Mouse (Mus musculus): ENCODE measurements around the gene Capzb. TPM values are rescaled to one million over a fixed set of nuclear protein-coding genes. Genes with fewer than 3 reads are reported as not detected.
A peak's percentile ranks its signal among the peaks of the same experiment; 100 is the strongest.

Gene Capzb
- total and polyA plus RNA-seq, 2 experiments from 2014 or later = 108 to 309 TPM

DNA sequence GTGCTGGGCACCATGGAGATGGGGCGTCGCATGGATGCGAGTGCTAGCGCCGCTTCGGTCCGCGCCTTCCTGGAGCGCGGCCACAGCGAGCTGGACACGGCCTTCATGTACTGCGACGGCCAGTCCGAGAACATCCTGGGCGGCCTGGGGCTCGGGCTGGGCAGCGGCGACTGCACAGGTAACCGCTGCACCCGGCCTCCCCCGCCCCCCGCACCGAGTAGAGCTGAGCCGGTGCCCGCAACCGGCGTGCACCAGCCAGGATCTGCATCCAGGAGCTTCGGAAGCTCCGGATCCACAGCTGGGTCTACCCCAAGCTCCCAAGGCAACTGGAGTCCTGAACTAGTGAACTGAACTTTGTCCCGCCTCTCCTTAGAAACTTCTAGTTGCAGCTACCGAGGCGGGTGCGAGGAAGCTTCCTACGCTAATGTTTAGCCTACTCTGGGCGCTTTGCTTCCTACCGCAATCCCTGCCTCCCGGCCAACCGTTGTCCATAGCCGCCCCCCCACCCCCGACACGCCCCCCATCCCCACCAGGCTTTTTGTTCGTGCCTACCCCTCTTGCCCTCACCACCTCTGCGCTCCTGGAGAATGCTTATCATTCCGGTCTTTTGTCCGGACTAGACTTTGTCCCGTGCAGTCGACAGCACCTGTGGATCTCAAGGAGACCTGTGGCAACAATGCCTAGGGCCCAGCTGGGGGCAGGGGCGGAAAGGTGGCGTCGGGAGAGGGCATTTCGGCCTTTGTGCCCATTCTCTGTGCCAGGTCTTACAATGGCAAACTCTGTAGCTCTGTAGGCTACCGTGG lies 118.4 kb downstream of the Capzb start:
- H3K4me1 ChIP-seq (ENCODE audit: insufficient read depth, low read length) = peaks cover 13% of the 10 kb centered on the region; the same call in 1 of the 2 replicates
- H3K4me3 ChIP-seq (ENCODE audit: low read depth, low read length) = peak overlapping the region; percentile 91
- peak overlapping the region; percentile 92 for H3K4me2 ChIP-seq (ENCODE audit: low read depth, low read length, poor library complexity, severe bottlenecking)
- no peaks in the 10 kb centered on the region for H3K9me3 ChIP-seq (ENCODE audit: low read length)
- peak overlapping the region; percentile 80 for H3K9ac ChIP-seq (replicated peaks; ENCODE audit: low read length, poor library complexity, severe bottlenecking)
- H3K27ac ChIP-seq (ENCODE audit: low read depth, low read length) = peak overlapping the region; percentile 67; the same call in 1 of the 2 replicates
- TF ChIP-seq CTCF (IDR thresholded peaks at IDR 0.05) = no peak
- H3K27me3 ChIP-seq (ENCODE audit: insufficient read depth, low read length) = no peaks in the 10 kb centered on the region
- peak; percentile 70 for ATAC-seq (ENCODE audit: low FRiP score)
- no peak for DNase-seq (ENCODE audit: low spot score)
- under 1% methylated on average over 50 of the region's 53 CpGs for WGBS
- H3K36me3 ChIP-seq (ENCODE audit: insufficient read depth, low read length) = peaks cover 17% of the 10 kb centered on the region

DNA sequence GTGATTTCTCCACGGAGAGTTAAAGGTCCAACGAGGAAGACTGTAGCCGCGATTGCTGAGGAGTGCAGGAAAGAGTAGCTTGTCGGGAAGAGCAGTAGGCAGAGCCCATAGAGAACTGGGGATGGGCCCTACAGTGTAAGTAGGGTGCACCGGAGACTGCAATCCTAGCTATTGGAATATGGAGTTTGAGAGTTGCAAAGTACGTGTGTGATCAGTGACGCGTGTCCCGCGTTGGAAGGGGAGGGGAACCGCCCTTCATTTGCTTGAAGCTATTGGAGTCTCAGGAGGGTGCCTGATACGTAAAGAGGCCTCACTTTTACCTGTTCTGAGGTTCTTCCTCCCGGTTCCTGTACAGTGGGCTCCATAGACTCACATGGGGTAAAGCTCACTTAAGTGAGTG lies 119.0 kb downstream of the Capzb start:
- Histone ChIP-seq H3K36me3 (ENCODE audit: insufficient read depth, low read length) (peaks cover 11% of the 10 kb centered on the region), H3K9me3 (ENCODE audit: low read length) (no peaks in the 10 kb centered on the region), H3K4me3 (ENCODE audit: low read depth, low read length) (peak overlapping the region; percentile 91), H3K27ac (ENCODE audit: low read depth, low read length) (no peak overlapping the region), H3K4me1 (ENCODE audit: insufficient read depth, low read length) (peaks cover 13% of the 10 kb centered on the region; the same call in 1 of the 2 replicates), H3K27me3 (ENCODE audit: insufficient read depth, low read length) (no peaks in the 10 kb centered on the region), H3K4me2 (ENCODE audit: low read depth, low read length, poor library complexity, severe bottlenecking) (peak overlapping the region; percentile 92), H3K9ac (replicated peaks; ENCODE audit: low read length, poor library complexity, severe bottlenecking) (peak overlapping the region; percentile 80)
- WGBS = 20% methylated on average over 14 of the region's 14 CpGs
- no peak for DNase-seq (ENCODE audit: low spot score)
- no peak for TF ChIP-seq CTCF (IDR thresholded peaks at IDR 0.05)
- no peak for ATAC-seq (ENCODE audit: low FRiP score)

DNA sequence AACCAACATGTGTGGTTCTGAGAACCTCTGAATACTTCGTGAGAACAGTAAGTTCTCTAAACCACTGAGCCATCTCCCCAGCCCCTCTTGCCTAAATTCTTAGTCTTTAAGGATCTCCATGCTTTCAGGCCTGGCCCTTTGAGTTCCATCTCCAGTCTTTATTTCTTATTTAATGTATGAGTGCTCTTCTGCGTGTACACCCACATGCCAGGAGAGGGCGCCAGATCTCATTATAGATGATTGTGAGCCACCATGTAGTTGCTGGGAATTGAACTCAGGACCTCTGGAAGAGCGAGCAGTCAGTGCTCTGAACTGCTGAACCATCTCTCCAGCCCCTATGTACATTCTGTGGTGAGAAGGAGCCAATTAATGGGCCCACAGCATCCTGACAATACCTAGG lies 119.9 kb downstream of the Capzb start:
- no peak for ATAC-seq (ENCODE audit: low FRiP score)

DNA sequence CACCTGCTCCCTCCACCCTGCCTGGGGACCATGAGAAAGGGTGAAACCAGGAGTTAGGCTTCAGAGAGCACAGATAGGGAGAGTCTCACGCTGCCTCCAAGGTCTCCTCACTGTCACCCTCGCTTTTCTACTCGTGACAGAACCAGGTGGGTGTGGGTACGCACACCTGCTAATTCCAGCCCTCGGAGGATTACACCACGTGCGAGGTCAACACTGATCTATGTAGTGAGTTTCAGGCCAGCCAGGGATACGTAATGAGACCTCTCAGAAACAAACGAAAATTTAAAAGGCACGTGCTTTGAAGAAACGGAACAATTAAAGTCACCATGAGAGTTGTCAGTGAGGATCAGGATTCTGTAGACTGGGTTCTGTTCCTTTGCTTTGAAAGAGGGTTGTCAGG lies 125.8 kb downstream of the Capzb start:
- Histone ChIP-seq H3K27ac (ENCODE audit: low read depth, low read length) (no peak overlapping the region), H3K4me3 (ENCODE audit: low read depth, low read length) (no peak overlapping the region), H3K36me3 (ENCODE audit: insufficient read depth, low read length) (peaks cover 18% of the 10 kb centered on the region), H3K27me3 (ENCODE audit: insufficient read depth, low read length) (no peaks in the 10 kb centered on the region), H3K9me3 (ENCODE audit: low read length) (no peaks in the 10 kb centered on the region), H3K4me2 (ENCODE audit: low read depth, low read length, poor library complexity, severe bottlenecking) (no peak overlapping the region), H3K4me1 (ENCODE audit: insufficient read depth, low read length) (no peaks in the 10 kb centered on the region), H3K9ac (replicated peaks; ENCODE audit: low read length, poor library complexity, severe bottlenecking) (no peak overlapping the region)
- no peak for TF ChIP-seq CTCF (IDR thresholded peaks at IDR 0.05)
- WGBS = 94% methylated on average over 11 of the region's 11 CpGs
- DNase-seq (ENCODE audit: low spot score) (no peak), ATAC-seq (ENCODE audit: low FRiP score) (no peak)

More for the DNA sequence above, 119.9 kb downstream of the Capzb start:
- Histone ChIP-seq H3K9ac (replicated peaks; ENCODE audit: low read length, poor library complexity, severe bottlenecking) (no peak overlapping the region), H3K27me3 (ENCODE audit: insufficient read depth, low read length) (no peaks in the 10 kb centered on the region), H3K36me3 (ENCODE audit: insufficient read depth, low read length) (peaks cover 11% of the 10 kb centered on the region), H3K4me1 (ENCODE audit: insufficient read depth, low read length) (peaks cover 13% of the 10 kb centered on the region; the same call in 1 of the 2 replicates), H3K4me3 (ENCODE audit: low read depth, low read length) (no peak overlapping the region), H3K9me3 (ENCODE audit: low read length) (no peaks in the 10 kb centered on the region), H3K27ac (ENCODE audit: low read depth, low read length) (no peak overlapping the region), H3K4me2 (ENCODE audit: low read depth, low read length, poor library complexity, severe bottlenecking) (no peak overlapping the region)
- WGBS = 71% methylated on average over 4 of the region's 4 CpGs
- peak; percentile 66 for TF ChIP-seq CTCF (IDR thresholded peaks at IDR 0.05)
- peak; percentile 32 for DNase-seq (ENCODE audit: low spot score)

DNA sequence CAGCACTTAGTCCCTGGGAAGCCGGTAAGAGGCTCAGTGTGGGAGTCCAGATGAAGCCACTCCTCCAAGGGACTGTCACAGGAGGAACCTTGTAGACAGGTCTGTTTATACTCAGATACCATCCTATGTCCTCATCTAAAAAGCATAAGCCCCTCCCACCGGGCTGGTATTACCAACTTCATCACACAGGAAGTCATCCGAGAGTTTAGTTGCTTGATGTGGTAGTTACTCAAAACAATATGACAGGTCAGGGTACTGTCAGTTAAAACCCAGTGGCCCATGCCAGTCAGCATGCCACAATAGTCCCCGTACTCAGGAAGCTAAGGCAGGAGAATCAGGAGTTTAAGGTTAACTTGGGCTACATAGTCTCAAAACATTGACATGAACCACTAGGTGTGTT lies 127.0 kb downstream of the Capzb start:
- WGBS = 88% methylated on average over 4 of the region's 4 CpGs
- no peak for DNase-seq (ENCODE audit: low spot score)

DNA sequence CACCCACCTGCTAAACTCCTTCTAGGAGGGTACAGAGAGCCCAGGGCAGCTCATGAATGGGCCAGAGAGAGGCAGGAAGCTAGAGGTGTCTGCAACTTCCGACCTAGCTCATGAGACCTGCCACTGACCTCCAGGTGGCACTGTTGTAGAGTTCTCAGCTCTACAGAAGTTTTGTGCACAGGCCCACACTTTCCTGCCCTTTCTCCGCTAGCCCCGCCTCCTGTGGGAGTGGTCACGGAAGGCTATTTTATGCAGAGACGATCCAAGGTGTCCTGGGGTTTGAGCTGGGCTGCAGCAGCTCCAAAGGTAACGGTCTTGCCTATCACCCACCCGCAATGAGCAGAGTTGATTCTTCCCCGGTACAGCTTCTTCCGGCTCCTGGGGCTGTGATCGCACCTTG lies 137.9 kb downstream of the Capzb start:
- Histone ChIP-seq H3K4me1 (ENCODE audit: insufficient read depth, low read length) (no peaks in the 10 kb centered on the region), H3K27me3 (ENCODE audit: insufficient read depth, low read length) (no peaks in the 10 kb centered on the region), H3K4me3 (ENCODE audit: low read depth, low read length) (no peak overlapping the region), H3K4me2 (ENCODE audit: low read depth, low read length, poor library complexity, severe bottlenecking) (no peak overlapping the region), H3K9ac (replicated peaks; ENCODE audit: low read length, poor library complexity, severe bottlenecking) (no peak overlapping the region), H3K27ac (ENCODE audit: low read depth, low read length) (no peak overlapping the region), H3K9me3 (ENCODE audit: low read length) (no peaks in the 10 kb centered on the region), H3K36me3 (ENCODE audit: insufficient read depth, low read length) (no peaks in the 10 kb centered on the region)
- ATAC-seq (ENCODE audit: low FRiP score) (no peak), DNase-seq (ENCODE audit: low spot score) (peak; percentile 71)
- WGBS = 14% methylated on average over 10 of the region's 10 CpGs
- TF ChIP-seq CTCF (IDR thresholded peaks at IDR 0.05) = peak; percentile 67

More for the DNA sequence above, 127.0 kb downstream of the Capzb start:
- TF ChIP-seq CTCF (IDR thresholded peaks at IDR 0.05) = no peak
- no peak overlapping the region for H3K27ac ChIP-seq (ENCODE audit: low read depth, low read length)
- no peak overlapping the region for H3K4me3 ChIP-seq (ENCODE audit: low read depth, low read length)
- no peaks in the 10 kb centered on the region for H3K27me3 ChIP-seq (ENCODE audit: insufficient read depth, low read length)
- H3K36me3 ChIP-seq (ENCODE audit: insufficient read depth, low read length) = peaks cover 14% of the 10 kb centered on the region
- H3K4me2 ChIP-seq (ENCODE audit: low read depth, low read length, poor library complexity, severe bottlenecking) = no peak overlapping the region
- H3K9me3 ChIP-seq (ENCODE audit: low read length) = no peaks in the 10 kb centered on the region
- H3K4me1 ChIP-seq (ENCODE audit: insufficient read depth, low read length) = no peaks in the 10 kb centered on the region
- no peak overlapping the region for H3K9ac ChIP-seq (replicated peaks; ENCODE audit: low read length, poor library complexity, severe bottlenecking)
- no peak for ATAC-seq (ENCODE audit: low FRiP score)

Data from midbrain, postnatal 0 days (tissue).